Mouse (Mus musculus) layer of hippocampus, adult 9-10 months (tissue): ENCODE measurements at regions not wholly inside any gene's neighbourhood (a gene's known extent, or its start where the extent isn't known, plus 50 kb on each side); places are given as distances from the start of the nearest gene placed in this dataset.
A peak's percentile ranks its signal among the peaks of the same experiment; 100 is the strongest.
"Not testable (repeated sequence)": the region's sequence is repeated elsewhere in the genome, so short reads cannot be mapped to it uniquely, and the experiment has no call there.

Experiments
- DNase-seq: peaks from one replicate; pipeline ENCODE4 v3.0.0; 2022; ENCODE audit warnings: low spot score

DNA sequence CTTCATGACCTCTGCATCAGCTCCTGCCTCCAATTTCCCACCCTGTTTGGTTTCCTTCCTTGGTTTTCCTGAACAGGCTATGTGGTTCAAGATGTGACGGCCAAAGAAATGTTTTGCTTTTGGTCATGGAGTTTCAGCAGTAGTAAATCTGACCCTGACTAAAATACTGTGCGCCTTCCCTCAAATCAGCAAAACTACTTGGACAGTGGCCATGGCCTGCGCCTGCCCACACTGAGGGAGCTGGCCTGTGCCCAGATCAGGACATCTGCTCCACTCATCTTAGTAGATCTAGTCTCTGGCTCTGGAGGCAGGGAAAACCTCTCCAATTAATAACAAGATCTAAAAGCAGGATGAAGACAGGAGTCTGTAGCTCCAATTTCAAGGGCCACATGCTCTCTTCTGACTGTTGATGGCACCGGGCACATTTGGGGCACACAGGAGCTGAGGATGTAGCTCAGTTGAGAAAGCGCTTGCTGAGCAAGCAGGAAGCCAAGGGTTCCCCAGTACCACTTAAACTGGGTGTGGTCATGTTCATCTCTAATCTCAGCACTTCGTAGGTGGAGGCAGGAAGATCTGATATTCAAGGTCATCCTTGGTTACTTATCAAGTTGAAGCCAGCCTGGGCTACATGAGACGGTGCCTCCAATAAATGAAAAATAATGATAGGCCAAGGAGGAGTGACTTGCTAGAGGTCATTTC is 96.6 kb upstream of the Mrps10 start:
- peak; percentile 43 for DNase-seq

DNA sequence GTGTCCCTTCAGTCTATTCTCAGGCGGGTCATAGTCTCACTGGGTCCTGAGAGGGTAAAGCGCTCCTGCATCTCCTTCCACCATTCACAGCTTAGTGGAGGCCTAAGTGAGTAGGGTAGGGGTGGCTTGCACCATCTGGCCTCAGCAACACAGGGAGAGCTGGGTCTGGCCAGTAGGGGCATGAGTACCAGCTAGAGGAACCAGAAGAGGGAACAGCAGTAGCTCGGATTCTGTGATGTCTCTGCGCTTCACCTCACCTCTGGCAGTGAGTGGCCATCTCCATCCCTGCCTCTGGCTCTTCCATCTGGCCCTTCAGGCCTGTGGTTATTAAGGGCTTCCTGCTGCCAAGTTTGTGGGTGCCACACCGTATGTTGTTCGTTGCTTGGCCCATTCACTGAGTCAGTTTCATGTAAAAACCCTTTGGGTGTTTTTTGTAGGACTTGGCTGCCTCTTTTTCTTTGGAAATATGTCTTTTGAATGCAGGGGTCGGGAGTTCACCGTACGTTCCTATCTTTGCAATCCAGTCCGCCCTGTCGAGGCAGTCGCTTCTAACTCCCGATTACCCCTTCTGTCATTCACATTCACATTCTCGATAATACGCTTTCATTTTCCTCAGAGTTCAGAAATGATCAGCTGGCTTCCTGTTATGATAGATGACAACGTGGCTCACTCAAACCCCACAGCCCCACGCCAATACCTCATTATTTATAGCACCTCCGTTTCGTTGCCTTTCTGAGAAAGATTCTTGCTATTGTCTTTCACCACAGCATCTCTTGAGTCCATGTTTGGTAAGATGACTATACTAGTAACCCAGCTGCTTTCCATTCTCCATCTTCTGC is 99.4 kb upstream of the Mrps10 start:
- no peak for DNase-seq

- no peak for DNase-seq
Observed at GRCm38 (mm10) chr17:47267843-47268242, 100.8 kb upstream of the Mrps10 start.

DNA sequence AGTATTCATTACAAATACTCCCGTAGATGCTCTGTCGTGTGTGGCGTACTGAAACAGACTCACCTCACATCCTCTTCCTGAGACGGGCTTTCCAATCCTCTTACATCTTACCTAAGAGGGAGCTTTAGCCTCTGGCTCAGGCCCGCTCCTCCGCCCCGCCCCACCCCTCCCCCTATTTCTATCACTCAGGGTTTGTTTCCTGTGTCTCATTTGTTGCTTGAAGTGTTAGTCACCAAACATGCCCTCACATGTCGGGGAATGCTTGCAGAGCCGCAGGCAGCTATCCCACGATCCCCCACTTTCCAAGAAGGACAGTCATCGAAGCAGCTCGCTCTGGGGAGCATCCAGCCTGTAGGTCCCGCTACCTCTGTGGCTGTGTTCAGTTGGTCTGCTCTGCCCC is 101.6 kb upstream of the Mrps10 start:
- DNase-seq: no peak

- no peak for DNase-seq
Observed at GRCm38 (mm10) chr17:47266335-47266734, 102.4 kb upstream of the Mrps10 start.

- no peak for DNase-seq
Observed at GRCm38 (mm10) chr17:47262986-47263385, 105.7 kb upstream of the Mrps10 start.

- DNase-seq: no peak
Observed at GRCm38 (mm10) chr17:47262141-47262540, 106.5 kb upstream of the Mrps10 start.

DNA sequence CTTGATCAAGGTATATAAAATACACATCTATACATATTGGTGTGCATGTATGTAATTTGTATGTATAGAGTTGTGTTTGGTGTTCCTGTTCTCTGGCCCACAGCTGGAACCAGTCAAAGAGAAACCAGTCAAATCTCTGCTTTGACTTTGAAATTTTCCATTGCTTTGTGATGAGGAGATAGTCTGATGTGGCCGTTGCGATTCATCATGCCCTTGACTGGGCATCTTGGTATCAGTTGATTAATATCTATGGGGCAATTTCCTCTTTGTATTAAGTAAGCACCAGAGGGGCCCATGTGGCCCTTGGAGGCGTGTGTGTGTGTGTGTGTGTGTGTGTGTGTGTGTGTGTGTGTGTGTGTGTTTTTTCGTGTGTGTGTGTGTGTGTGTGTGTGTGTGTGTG is 107.7 kb upstream of the Mrps10 start:
- DNase-seq: no peak

DNA sequence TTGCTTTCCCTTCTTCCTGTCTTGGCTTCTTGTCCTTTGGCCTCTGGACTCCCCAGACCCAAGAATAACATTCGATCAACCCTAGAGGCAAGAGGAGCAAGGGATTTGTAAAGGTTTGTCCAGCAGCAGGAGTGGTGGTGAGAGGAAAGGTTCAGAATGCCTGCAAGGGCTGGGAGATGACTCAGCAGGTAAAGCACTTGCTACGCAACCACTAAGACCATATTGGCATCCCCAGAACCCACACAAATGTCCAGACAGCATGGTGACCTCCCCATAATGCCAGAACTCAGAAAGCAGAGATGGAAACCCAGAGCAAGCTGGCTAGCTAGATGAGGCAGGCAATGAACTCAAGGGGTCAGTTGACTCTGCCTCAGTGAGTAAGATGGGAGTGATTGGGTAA is 110.4 kb upstream of the Mrps10 start:
- DNase-seq: no peak

DNA sequence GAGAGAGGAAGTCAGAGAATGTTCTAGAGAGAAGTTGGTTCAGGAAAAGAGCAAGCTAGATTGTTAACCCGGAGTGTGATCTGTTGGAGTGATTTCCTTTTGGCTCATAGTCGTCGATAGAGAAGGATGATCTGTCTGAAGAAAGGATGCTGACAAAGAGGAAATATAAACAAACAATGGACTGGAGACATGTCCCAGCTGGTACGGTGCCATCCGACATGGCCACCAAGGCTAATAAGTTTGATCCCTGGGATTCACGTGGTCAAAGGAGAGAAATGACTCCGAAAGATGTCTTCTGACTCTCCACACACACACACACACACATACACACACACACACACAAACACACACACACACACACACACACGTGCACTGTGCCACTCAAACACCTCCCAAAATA is 113.5 kb upstream of the Mrps10 start:
- DNase-seq: no peak

GRCm38 (mm10) chr17:47254026-47254425 is 114.7 kb upstream of the Mrps10 start:
- no peak for DNase-seq

- no peak for DNase-seq
Observed at GRCm38 (mm10) chr17:47250001-47250400, 118.7 kb upstream of the Mrps10 start.

DNA sequence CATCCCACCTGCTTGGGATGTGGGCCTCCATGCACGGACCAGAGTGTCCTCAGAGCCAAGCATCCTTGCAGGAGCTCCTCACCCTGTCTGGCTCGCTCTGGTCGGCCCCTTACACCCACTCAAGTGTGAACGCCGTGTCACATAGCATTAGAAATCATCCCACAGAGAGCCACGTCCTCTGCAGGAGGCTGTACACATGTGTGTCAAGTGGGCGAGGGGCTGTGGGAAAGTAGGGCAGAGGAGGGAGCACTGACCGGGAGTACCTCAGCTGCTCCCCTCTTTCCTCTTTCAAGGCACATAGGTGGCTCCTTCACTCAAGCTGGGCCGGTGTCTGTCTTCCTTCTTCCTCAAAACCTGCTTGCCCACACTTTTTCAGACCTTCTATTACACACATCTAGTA is 119.5 kb upstream of the Mrps10 start:
- DNase-seq: no peak

- no peak for DNase-seq
Observed at GRCm38 (mm10) chr17:47248053-47248452, 120.6 kb upstream of the Mrps10 start.

DNA sequence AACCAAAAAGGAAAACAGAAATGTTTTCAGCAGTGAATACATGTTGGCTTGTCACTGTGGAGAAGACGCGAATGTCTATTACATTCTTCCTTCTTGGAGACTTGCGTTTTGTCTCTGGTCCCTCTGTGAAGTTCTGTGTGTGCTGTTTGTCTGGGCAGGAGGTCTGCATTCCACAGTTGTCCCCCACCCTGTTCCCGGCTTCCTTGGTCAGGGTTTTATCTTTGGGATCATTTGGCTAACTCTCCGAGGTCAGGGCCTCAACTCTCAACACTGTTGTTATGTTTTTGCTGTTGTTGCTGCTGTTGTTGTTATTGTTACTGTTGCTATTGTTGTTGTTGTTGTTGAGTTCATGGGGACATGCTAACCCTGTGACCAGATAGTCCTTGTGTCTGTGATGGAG is 121.2 kb upstream of the Mrps10 start:
- DNase-seq: no peak

DNA sequence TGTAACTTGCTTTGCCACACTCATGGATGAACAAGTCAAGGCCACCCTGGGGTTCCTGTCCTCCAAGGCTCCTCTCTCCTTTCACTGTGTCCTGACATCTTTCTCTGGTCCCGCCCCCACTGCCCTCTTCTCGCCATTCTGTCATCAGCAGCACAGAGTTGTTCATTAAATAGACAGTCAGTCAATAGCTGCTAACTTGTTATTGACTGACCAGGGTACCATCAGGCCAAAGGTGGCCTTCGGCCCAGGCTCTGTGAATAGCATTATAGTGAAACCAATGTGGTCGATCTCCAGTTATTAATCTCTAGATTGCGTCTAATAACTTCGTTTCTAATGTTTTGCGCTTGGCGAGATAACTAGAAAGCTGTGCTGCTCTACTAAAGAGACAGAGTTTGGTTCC is 122.1 kb upstream of the Mrps10 start:
- no peak for DNase-seq

GRCm38 (mm10) chr17:47245635-47246034 is 123.1 kb upstream of the Mrps10 start:
- DNase-seq: no peak

DNA sequence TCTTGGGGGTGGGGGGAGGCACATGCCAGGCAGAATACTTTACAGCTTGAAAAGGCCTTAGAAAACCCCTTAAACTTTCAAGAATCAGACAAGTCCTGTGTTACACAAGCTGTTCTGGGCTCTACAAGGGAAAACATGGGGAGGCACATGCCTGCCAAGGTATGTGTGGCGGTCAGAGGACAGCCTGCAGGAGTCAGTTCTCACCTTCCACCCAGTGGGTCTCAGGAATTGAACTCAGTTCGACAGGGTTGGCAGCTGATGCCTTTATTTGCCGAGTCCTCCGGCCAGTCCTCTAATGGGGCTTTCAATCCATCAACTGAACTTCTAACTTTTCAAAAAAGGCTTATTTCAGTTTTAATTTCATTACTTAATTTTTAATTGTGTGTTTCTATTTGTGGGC is 129.6 kb upstream of the Mrps10 start:
- no peak for DNase-seq

- DNase-seq: not testable (repeated sequence)
Observed at GRCm38 (mm10) chr17:47237881-47238280, 130.8 kb upstream of the Mrps10 start.

DNA sequence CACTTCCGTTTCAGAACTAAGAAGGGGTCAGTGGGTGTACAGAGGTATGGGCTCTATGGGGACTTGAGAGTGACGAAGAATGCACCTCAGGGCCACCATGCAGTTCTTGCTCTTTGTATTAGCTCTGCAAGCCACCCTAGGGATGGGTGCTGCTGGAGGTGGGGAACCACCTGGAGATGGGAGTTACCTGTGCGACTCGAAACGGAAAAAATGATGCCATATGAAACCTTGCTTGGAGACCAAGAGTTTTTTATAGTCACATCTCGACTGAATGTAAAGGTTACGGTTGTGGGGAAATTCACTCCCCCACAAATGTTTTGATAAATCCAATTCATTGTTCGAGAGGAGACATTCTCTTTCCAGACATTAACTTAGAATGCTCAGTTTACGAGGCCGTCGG is 134.3 kb upstream of the Mrps10 start:
- no peak for DNase-seq

DNA sequence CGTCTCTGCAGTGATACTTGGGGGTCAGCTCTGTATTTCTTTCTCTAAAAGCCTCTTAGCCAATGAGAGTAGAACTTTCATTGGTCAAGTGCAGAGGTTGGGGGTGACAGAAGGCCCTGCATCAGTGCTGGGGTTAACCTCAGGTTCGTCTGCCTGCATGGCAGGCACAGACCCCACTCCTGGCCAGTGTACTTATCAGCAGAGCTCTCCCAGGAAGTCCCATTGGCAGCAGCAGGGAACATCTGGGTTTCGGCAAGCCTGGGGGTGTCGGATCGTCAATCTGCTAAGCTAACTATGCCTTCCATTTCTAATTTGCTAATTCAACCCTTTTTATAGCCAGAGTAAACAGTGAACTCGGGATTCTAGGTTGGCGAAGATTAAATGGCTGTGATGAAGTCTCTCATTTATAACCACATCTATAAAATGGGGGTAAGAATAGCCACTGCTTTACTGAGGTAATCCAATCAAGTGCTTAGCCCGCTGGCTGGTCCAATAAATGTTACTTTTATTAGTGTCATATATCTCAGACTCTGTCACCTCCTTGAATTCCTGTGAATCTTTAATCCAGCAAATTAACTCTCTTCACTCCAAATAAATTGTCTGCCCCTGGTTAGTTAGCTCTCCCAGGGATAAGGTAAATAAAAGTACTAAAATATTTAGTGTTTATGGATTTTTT is 135.5 kb upstream of the Mrps10 start:
- DNase-seq: no peak

DNA sequence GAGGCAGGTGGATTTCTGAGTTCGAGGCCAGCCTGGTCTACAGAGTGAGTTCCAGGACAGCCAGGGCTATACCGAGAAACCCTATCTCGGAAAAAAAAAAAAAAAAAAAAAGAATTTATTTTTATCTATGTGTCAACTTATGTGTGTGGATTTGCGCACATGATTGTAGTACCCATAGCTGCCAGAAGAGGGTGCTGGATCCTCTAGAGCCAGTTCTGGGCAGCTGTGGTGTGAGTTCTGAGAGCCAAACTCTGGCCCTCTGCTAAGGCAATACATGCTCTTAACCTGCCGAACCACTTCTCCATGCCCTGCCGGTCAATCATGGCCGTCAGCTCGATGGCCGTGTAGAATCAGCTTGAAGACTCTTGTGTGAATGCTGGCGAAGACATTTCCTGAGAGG is 138.0 kb upstream of the Mrps10 start:
- DNase-seq: no peak

DNA sequence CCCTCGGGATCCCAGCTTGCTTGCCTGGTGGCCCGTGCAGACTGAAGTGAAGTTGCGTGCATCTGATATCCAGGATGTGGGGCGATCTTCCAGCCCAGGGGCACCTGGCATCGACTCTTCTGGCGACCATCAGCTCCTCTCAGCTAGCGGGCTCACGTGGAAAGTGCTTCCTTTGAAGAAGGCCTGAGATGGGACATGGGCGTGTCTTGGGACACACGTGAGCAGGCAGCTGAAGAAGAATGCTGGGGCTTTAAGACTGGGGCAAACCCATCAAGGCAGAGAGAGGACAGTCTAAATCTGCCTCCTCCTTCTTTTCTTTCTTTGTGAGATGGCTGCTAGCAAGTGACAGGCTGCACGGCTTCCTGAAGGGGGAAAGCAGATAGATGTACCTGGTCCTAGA is 142.3 kb upstream of the Mrps10 start:
- DNase-seq: no peak
